Mouse (Mus musculus) midbrain, embryonic 11.5 days (tissue): Measurements from ENCODE around the gene Hist1h4b. TPM values are rescaled to one million over a fixed set of nuclear protein-coding genes. Genes with fewer than 3 reads are reported as not detected.

Source experiments
- ATAC-seq: fragments of 200-750 bp; cut with Nextera tagmentation; 2 replicates; pipeline ENCODE4 v1.8.0; 2017; ENCODE audit warnings: moderate TSS enrichment, moderate library complexity; ENCODE audit not compliant: low FRiP score
- DNase-seq: peaks from one replicate; pipeline ENCODE4 v3.0.0; 2015; ENCODE audit warnings: low spot score; ENCODE audit errors: missing footprints
- H3K27ac ChIP-seq: fragments of 300-500 bp; sonication (generic); 2 replicates; pipeline ENCODE4 v1.5.1; 2014; ENCODE audit warnings: low read depth, low read length
- H3K27me3 ChIP-seq: fragments of 300-500 bp; sonication (generic); 2 replicates; pipeline ENCODE4 v1.6.1; 2014; ENCODE audit warnings: mild to moderate bottlenecking, low read length, moderate library complexity, mixed read lengths; ENCODE audit not compliant: control insufficient read depth, insufficient read depth
- H3K36me3 ChIP-seq: fragments of 300-500 bp; sonication (generic); 2 replicates; pipeline ENCODE4 v1.6.1; 2014; ENCODE audit warnings: mild to moderate bottlenecking, low read length, moderate library complexity, mixed read lengths; ENCODE audit not compliant: control insufficient read depth, insufficient read depth
- H3K4me1 ChIP-seq: fragments of 300-500 bp; sonication (generic); 2 replicates; pipeline ENCODE4 v1.6.1; 2014; ENCODE audit warnings: low read length; ENCODE audit not compliant: control insufficient read depth, insufficient read depth
- H3K4me2 ChIP-seq: fragments of 300-500 bp; sonication (generic); 2 replicates; pipeline ENCODE4 v1.6.1; 2014; ENCODE audit warnings: mild to moderate bottlenecking, moderate library complexity
- H3K4me3 ChIP-seq: fragments of 300-500 bp; sonication (generic); 2 replicates; pipeline ENCODE4 v1.5.1; 2014; ENCODE audit warnings: low read depth, low read length
- H3K9ac ChIP-seq: fragments of 300-500 bp; sonication (generic); 2 replicates; pipeline ENCODE4 v1.6.1; 2014; ENCODE audit warnings: low read length
- H3K9me3 ChIP-seq: fragments of 300-500 bp; sonication (generic); 2 replicates; pipeline ENCODE4 v1.6.1; 2016; ENCODE audit warnings: low read length; ENCODE audit not compliant: control insufficient read depth
- WGBS: fragments of 180-500 bp; shearing (Covaris S2); extraction: QIAGEN DNeasy Blood & Tissue Kit; methylation state at CpG from one replicate; pipeline ENCODE4 v1.1.7; 2014; 5-methylcytosine and 5-hydroxymethylcytosine counted together
- microRNA-seq: library from miRNA; unstranded; fragments of <30 nt; microRNA quantifications from one replicate; pipeline ENCODE4, GENCODE M21; 2017
- polyA plus RNA-seq: library from polyadenylated mRNA; unstranded; fragments of >200 nt; fragmentation: Nextera tagmentation; extraction: Ambion mirVana; gene quantifications from 2 replicates; pipeline ENCODE4 v1.2.1, GENCODE M21; 2014

Gene Hist1h4b
- polyA plus RNA-seq, 1 experiment from 2014 or later = 3.9 TPM

DNA sequence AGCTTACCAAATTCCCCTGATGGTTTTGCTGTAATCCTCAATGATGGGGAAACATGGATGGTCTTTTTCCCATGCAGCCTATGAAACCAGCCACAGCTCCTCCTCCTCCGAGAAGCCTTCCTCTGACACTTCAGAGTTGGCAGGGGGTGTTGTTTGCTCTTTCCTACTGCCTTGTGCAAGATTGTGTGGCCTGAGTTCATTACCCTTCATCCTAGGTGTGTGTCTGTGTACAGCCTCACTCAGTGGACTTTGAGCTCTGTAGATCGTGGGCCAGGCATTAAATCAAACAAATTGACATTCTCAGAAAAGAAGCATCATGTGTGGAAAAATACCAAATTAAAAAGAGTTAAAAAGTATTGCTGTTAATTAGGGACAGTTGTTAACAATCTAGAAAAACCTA is 47.7 kb downstream of the Hist1h4b start:
- no peak overlapping the region for H3K9ac ChIP-seq
- no peak overlapping the region for H3K4me2 ChIP-seq
- DNase-seq (no peak), ATAC-seq (no peak)
- H3K9me3 ChIP-seq = no peaks in the 10 kb centered on the region
- H3K36me3 ChIP-seq = no peaks in the 10 kb centered on the region
- H3K27ac ChIP-seq = no peak overlapping the region
- H3K4me3 ChIP-seq = no peak overlapping the region
- no peaks in the 10 kb centered on the region for H3K4me1 ChIP-seq
- no peaks in the 10 kb centered on the region for H3K27me3 ChIP-seq
- 86% methylated on average over 2 of the region's 2 CpGs for WGBS

DNA sequence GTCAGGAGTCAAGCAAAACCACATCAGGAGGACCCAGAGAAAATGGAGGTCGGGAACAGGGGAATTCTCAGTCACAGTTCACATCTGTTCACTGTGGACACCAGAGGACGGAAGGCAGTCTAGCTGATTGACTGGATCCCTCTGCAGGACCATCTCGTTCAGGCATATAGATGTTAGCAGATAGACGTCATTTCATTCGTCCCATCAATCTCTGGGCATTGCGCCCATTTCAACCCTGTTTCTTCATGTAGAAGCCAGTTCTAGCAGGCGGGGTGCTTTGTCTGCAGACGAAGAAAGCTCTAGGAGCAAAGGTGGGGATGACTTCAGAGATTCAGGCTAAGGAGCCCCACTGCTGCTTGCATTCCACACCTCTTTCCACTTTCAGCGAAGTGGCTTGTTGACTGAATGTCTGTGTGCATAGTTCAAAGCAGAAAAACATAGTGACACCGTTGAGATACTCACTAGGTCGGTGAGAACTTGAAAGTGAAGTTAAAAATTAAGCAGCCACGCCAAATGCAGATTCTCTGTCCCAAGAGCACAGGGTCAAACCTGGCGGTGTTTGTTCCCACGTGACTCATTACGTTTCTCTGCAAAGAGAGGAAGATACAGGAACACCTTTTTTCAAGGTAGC is 49.7 kb downstream of the Hist1h4b start, which contains the start of gene Slc17a2:
Gene Slc17a2, plus strand, starts transcription at position 572 of the 631 bp plus-strand sequence.
- Histone ChIP-seq H3K36me3 (no peaks in the 10 kb centered on the region), H3K9me3 (no peaks in the 10 kb centered on the region), H3K4me3 (no peak within 1 kb of the TSS), H3K27me3 (no peaks in the 10 kb centered on the region), H3K27ac (no peak within 1 kb of the TSS), H3K4me2 (no peak within 1 kb of the TSS), H3K4me1 (no peaks in the 10 kb centered on the region), H3K9ac (no peak within 1 kb of the TSS)
- 91% methylated on average over 15 of the region's 15 CpGs for WGBS
- DNase-seq (no peak), ATAC-seq (no peak)

Small RNAs within 50 kb of the gene (microRNA-seq; reads per million reads assigned to microRNA genes)
- gene Gm44314 (not detected), gene Gm44484 (not detected)

Other genes starting within 250 kb of the Hist1h4b start
- gene Hist1h4h, start 226.0 kb upstream of the Hist1h4b start, polyA plus RNA-seq = 3.3 and 3.6 TPM in 2 replicates
- 6.4 and 9.1 TPM in 2 replicates for gene Hist1h2af, start 223.1 kb upstream of the Hist1h4b start, polyA plus RNA-seq
- gene Hist1h3g, start 221.6 kb upstream of the Hist1h4b start, polyA plus RNA-seq = 4.0 and 4.8 TPM in 2 replicates
- gene Hist1h2bh, start 213.6 kb upstream of the Hist1h4b start, polyA plus RNA-seq = 0.44 and 0.87 TPM in 2 replicates
- gene Hist1h3f, start 213.0 kb upstream of the Hist1h4b start, polyA plus RNA-seq = 1.2 and 1.3 TPM in 2 replicates
- 0.53 and 0.77 TPM in 2 replicates for gene Hist1h4f, start 205.4 kb upstream of the Hist1h4b start, polyA plus RNA-seq
- 0.59 and 0.61 TPM in 2 replicates for gene Hist1h1d, start 203.8 kb upstream of the Hist1h4b start, polyA plus RNA-seq
- 7.2 and 7.4 TPM in 2 replicates for gene Hist1h3e, start 194.6 kb upstream of the Hist1h4b start, polyA plus RNA-seq
- gene Hist1h2ae, start 185.8 kb upstream of the Hist1h4b start, polyA plus RNA-seq = 69.8 and 76.3 TPM in 2 replicates
- 3.9 and 6.2 TPM in 2 replicates for gene Hist1h2bg, start 185.6 kb upstream of the Hist1h4b start, polyA plus RNA-seq
- gene Hist1h2bf, start 182.8 kb upstream of the Hist1h4b start, polyA plus RNA-seq = 2.6 and 4.9 TPM in 2 replicates
- 1.9 and 2.2 TPM in 2 replicates for gene Hist1h2ad, start 182.6 kb upstream of the Hist1h4b start, polyA plus RNA-seq
- gene Hist1h3d, start 181.2 kb upstream of the Hist1h4b start, polyA plus RNA-seq = 7.4 and 9.8 TPM in 2 replicates
- 99.4 and 124 TPM in 2 replicates for gene Hist1h4d, start 175.4 kb upstream of the Hist1h4b start, polyA plus RNA-seq
- 1.6 and 1.7 TPM in 2 replicates for gene Hist1h2be, start 135.9 kb upstream of the Hist1h4b start, polyA plus RNA-seq
- 24.8 and 28.9 TPM in 2 replicates for gene Hist1h1e, start 134.5 kb upstream of the Hist1h4b start, polyA plus RNA-seq
- 0.83 and 1.1 TPM in 2 replicates for gene Hist1h2ac, start 73.1 kb upstream of the Hist1h4b start, polyA plus RNA-seq
- 25.3 and 25.7 TPM in 2 replicates for gene Hist1h2bc, start 72.8 kb upstream of the Hist1h4b start, polyA plus RNA-seq
- not detected in 2 replicates for gene Hist1h1t, start 61.2 kb upstream of the Hist1h4b start, polyA plus RNA-seq
- gene Hist1h4c, start 58.6 kb upstream of the Hist1h4b start, polyA plus RNA-seq = 5.3 and 6.4 TPM in 2 replicates
- gene Hfe, start 46.2 kb upstream of the Hist1h4b start, polyA plus RNA-seq = 2.7 and 3.3 TPM in 2 replicates
- gene Hist1h1c, start 18.2 kb upstream of the Hist1h4b start, polyA plus RNA-seq = 13.5 and 14.0 TPM in 2 replicates
- 8.6 and 9.2 TPM in 2 replicates for gene Hist1h3c, start 11.4 kb upstream of the Hist1h4b start, polyA plus RNA-seq
- gene Hist1h2bb, start 10.3 kb upstream of the Hist1h4b start, polyA plus RNA-seq = 2.1 and 2.4 TPM in 2 replicates
- 42.8 and 57.5 TPM in 2 replicates for gene Hist1h2ab, start 5.9 kb upstream of the Hist1h4b start, polyA plus RNA-seq
- 7.5 and 13.2 TPM in 2 replicates for gene Hist1h3b, start 4.7 kb upstream of the Hist1h4b start, polyA plus RNA-seq
- gene Hist1h4a, start 4.2 kb downstream of the Hist1h4b start, polyA plus RNA-seq = 0.49 and 0.55 TPM in 2 replicates
- gene Hist1h3a, start 5.4 kb downstream of the Hist1h4b start, polyA plus RNA-seq = 3.0 and 5.1 TPM in 2 replicates
- gene Hist1h1a, start 6.7 kb downstream of the Hist1h4b start, polyA plus RNA-seq = 3.5 and 3.7 TPM in 2 replicates
- not detected in 2 replicates for gene Trim38, start 12.9 kb downstream of the Hist1h4b start, polyA plus RNA-seq
- not detected in 2 replicates for gene Slc17a2, start 50.0 kb downstream of the Hist1h4b start, polyA plus RNA-seq
- gene Slc17a3, start 82.4 kb downstream of the Hist1h4b start, polyA plus RNA-seq = not detected in 2 replicates
- 0.08 TPM in 1 of 2 replicates, not detected in the other for gene Slc17a1, start 110.7 kb downstream of the Hist1h4b start, polyA plus RNA-seq
- not detected in 2 replicates for gene Slc17a4, start 158.0 kb downstream of the Hist1h4b start, polyA plus RNA-seq
- not detected in 2 replicates for gene Hist1h2ba, start 177.1 kb downstream of the Hist1h4b start, polyA plus RNA-seq
- not detected in 2 replicates for gene Hist1h2aa, start 177.4 kb downstream of the Hist1h4b start, polyA plus RNA-seq
- 0.56 TPM in 1 of 2 replicates, not detected in the other for gene Scgn, start 234.2 kb downstream of the Hist1h4b start, polyA plus RNA-seq